Mouse (Mus musculus): Measurements from ENCODE around the gene 9330161L09Rik.

The 9330161L09Rik gene

GRCm38 (mm10) chr12:103388505-103389347, 18.9 kb downstream of the 9330161L09Rik start, which contains the start of gene Otub2:
TSS of gene Otub2 (plus strand) at chr12:103388682.
- peak; percentile 84 to 89 for DNase-seq

GRCm38 (mm10) chr12:103380226-103380625, 27.4 kb downstream of the 9330161L09Rik start:
- DNase-seq, result no peak

- DNase-seq, result no peak
Measured at GRCm38 (mm10) chr12:103376774-103377173, 30.8 kb downstream of the 9330161L09Rik start.

GRCm38 (mm10) chr12:103376124-103376523, 31.5 kb downstream of the 9330161L09Rik start:
- DNase-seq, result no peak

GRCm38 (mm10) chr12:103373530-103374236, 33.9 kb downstream of the 9330161L09Rik start:
- DNase-seq, result no peak

- DNase-seq, result peak in 1 of 2 experiments; percentile 29
Measured at GRCm38 (mm10) chr12:103371711-103372110, 35.9 kb downstream of the 9330161L09Rik start.

- no peak for DNase-seq
Measured at GRCm38 (mm10) chr12:103370861-103371260, 36.8 kb downstream of the 9330161L09Rik start.

GRCm38 (mm10) chr12:103368777-103369176, 38.8 kb downstream of the 9330161L09Rik start:
- DNase-seq, result no peak

- no peak for DNase-seq
Measured at GRCm38 (mm10) chr12:103368326-103368669, 39.3 kb downstream of the 9330161L09Rik start.

GRCm38 (mm10) chr12:103367620-103368325, 39.8 kb downstream of the 9330161L09Rik start:
- DNase-seq, result peak in 1 of 2 experiments; percentile 40

- DNase-seq, result no peak
Measured at GRCm38 (mm10) chr12:103367171-103367570, 40.4 kb downstream of the 9330161L09Rik start.

GRCm38 (mm10) chr12:103362336-103362735, 45.3 kb downstream of the 9330161L09Rik start:
- no peak for DNase-seq

GRCm38 (mm10) chr12:103361539-103362307, 45.9 kb downstream of the 9330161L09Rik start:
- DNase-seq, result no peak

GRCm38 (mm10) chr12:103360812-103361211, 46.8 kb downstream of the 9330161L09Rik start:
- no peak for DNase-seq

- DNase-seq, result no peak
Measured at GRCm38 (mm10) chr12:103358951-103359801, 48.4 kb downstream of the 9330161L09Rik start.

- no peak for DNase-seq
Measured at GRCm38 (mm10) chr12:103358216-103358615, 49.4 kb downstream of the 9330161L09Rik start.
